Mouse (Mus musculus): ENCODE results near the gene Fryl. TPM values are rescaled to one million over a fixed set of nuclear protein-coding genes. Genes with fewer than 3 reads are reported as not detected.

The Fryl gene
- total RNA-seq (2015; ENCODE audit: low replicate concordance), result 635 and 792 TPM in 2 replicates
- 1,411 and 1,492 TPM in 2 replicates for total RNA-seq (2017; ENCODE audit: low replicate concordance)

- peak; percentile 91 for ATAC-seq (replicated peaks; ENCODE audit: low FRiP score, poor library complexity, severe bottlenecking)
These were observed at the start of gene Fryl for GRCm38 (mm10) chr5:73256352-73257065. TSS of gene Fryl (minus strand) at chr5:73256619.

DNA sequence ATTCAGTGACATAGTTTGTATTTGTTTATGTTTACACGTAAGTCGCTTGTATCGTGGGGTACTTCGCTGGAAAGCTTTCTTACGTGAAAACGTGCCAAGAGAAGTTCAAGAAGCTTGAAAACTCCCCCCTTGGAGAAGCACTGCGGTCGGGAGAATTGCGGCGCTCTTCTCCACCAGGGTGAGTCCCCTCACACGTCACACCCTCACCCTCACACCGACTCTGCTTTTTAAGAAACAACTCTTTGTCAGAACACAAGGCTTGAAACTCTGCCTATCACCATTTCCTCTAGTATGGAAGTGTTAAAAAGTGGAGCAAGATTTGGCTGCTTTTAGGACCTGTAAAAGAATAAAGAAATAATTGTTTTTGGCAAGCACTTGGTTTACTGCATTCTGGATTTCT lies 48.1 kb upstream of the Fryl start:
- ATAC-seq (replicated peaks; ENCODE audit: low FRiP score, poor library complexity, severe bottlenecking), result no peak

DNA sequence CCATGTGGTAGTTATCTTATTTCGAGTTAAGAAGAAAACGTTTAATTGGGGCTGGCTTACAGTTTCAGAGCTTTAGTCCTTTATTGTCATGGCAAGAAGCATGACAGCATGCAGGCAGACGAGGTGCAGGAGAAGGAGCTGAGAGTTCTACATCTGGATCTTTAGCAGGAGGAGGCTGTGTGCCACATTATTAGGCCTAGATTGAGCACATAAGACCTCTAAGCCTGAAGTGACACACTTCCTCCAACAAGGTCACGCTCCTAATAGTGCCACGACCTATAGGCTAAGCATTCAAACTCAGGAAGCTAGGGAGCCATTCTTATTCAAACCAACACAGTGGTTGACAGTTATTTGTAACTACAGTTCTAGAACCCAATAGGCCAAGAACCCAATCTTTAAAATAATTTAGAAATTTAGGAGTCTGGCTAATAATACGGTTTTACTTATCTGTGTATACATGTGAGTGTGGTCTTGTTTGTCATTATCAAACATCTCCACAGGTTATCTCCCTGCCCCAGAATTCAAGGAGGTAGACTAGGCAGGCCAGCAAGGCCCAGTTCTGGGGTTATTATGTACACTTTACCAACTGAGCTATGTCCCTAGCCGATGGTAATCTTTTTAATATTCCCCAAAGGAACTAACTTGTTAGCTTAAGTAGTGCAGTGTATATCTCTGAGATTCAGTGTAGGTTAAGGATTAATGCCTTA lies 45.3 kb upstream of the Fryl start:
- ATAC-seq (replicated peaks; ENCODE audit: low FRiP score, poor library complexity, severe bottlenecking), result 0 out of 2 replicates have a peak, but pooled peaks have one; percentile 27

- ATAC-seq (replicated peaks; ENCODE audit: low FRiP score, poor library complexity, severe bottlenecking), result no peak
These were observed 39.5 kb upstream of the Fryl start for GRCm38 (mm10) chr5:73295916-73296315.

GRCm38 (mm10) chr5:73295016-73295415 lies 38.6 kb upstream of the Fryl start:
- no peak for ATAC-seq (replicated peaks; ENCODE audit: low FRiP score, poor library complexity, severe bottlenecking)

DNA sequence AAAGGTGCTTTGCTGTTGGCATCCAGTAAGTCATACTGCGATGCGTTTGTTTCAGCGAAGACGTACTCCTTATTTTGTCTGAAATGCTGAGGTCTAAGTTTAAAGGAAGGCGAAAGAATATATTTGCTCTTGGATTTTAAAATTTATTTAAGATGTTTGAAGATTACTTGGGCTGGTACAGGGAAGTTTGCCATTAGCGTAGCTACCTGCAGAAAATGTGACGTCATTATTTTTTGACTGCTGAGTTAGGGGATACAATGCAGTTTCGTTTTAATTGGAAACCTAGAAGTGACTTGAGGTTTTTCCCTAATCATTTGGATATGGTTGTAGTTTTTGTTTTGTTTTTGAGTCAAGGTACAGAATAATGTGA lies 37.0 kb upstream of the Fryl start:
- ATAC-seq (replicated peaks; ENCODE audit: low FRiP score, poor library complexity, severe bottlenecking), result no peak

DNA sequence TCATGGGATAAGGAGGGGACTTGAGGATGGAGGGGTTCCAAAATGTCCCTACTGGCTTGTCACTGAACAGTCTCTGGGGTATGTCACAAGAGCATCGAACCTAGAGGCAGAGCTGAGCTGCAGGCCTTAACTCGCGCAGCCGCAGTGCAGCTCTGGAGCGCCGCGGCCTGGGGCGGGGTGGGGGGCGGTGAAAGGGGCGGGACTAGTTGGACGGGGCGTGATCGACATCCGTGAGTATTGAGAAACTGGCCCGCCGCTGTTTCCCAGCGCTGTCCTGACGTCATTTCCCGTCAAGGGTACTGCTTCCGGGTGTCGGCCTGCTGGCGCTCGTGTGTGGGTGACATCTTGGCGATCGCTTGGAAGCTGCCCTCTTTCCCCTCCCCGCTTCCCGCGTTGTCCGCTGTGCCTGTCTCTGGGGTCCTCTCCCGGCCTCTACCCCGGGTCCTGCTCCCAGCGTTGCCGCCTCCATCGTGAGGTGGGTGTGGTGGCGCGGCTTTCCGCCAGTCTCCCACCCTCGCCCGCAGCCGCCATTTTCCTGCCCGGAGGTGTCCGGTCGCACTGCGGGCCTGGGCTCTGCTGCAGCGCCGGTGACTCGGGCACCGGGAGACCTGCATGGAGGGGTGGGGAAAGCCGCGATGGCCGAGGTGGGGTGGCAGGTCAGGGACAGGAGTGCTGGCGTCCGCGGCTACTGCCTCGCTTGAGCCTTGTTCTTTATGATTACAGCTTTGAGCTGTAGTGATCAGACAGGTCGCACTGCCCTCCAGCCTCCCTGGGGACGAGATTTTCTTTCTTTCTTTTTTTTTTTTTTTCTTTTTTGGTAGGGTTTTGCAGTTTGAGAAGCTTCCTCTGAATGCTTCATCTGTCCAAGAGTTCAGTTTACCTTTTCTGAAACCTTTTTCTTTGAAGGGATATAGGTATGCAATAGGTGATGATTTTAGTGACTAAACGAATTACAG lies 36.4 kb upstream of the Fryl start, which contains the start of gene Ociad1:
Gene Ociad1, plus strand, starts transcription at position 283 of the 956 bp plus-strand sequence.
- ATAC-seq (replicated peaks; ENCODE audit: low FRiP score, poor library complexity, severe bottlenecking), result peak; percentile 96

GRCm38 (mm10) chr5:73289900-73290299 lies 33.5 kb upstream of the Fryl start:
- ATAC-seq (replicated peaks; ENCODE audit: low FRiP score, poor library complexity, severe bottlenecking), result no peak

GRCm38 (mm10) chr5:73286603-73287002 lies 30.2 kb upstream of the Fryl start:
- no peak for ATAC-seq (replicated peaks; ENCODE audit: low FRiP score, poor library complexity, severe bottlenecking)

- no peak for ATAC-seq (replicated peaks; ENCODE audit: low FRiP score, poor library complexity, severe bottlenecking)
These were observed 29.1 kb upstream of the Fryl start for GRCm38 (mm10) chr5:73285470-73285978.

DNA sequence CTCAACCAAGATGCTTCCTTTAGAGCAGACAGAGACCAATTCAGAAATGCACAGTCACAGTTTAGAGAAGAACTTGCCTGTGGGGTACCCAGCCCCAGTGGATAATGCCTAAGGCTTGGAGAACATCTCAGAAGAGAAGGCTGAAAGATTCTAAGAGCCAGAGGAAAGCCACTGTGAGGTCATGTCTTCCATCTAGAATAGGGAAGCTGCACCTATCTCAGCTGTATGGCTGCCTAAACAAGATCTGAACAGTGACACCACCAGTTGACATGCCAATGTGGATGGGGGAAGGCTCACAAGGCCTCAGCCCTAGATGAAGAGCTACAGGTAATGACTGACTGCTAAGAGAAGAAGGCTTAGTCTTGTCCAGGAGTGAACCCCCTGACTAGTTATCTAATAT lies 27.6 kb upstream of the Fryl start:
- ATAC-seq (replicated peaks; ENCODE audit: low FRiP score, poor library complexity, severe bottlenecking), result no peak

GRCm38 (mm10) chr5:73280567-73280850 lies 24.1 kb upstream of the Fryl start:
- no peak for ATAC-seq (replicated peaks; ENCODE audit: low FRiP score, poor library complexity, severe bottlenecking)

DNA sequence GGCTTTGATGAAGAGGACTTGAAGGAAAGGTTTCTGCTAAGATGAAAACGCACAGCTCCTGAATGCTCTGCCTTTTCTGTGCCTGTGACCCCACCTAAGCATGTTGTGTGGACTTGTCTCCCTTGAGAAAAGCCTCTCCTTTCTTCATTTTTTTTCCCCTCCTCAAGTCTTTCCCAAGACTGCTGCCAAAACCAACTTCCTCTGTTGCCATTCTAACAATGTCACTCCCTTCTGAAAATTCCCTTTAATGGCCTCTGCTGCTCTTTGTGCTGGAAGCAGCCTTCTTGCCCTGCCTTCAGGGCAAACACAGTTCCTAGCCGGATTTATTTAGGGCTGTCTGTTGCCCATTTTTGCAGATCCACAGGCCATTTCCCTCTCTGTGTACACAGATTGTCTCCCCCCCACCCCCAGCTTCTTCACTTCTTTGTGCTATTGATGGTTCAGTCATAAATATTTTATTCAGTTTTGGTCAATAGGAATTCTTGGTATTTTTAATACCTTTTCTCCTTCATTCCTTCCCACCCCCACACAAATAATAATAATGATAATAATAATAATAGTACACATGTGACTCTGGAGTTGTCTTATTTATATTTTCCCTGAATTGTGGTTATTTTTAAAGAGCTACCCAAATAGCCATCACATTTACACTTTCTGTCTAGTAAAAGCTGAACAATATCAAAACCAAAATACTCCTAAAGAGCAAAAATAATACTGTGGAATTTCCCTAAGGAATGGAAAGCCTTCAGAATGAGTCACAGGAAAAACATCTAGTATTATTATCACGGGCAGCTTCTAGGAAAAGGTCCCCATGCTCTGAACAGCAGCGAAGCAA lies 23.5 kb upstream of the Fryl start:
- no peak for ATAC-seq (replicated peaks; ENCODE audit: low FRiP score, poor library complexity, severe bottlenecking)

- ATAC-seq (replicated peaks; ENCODE audit: low FRiP score, poor library complexity, severe bottlenecking), result no peak
These were observed 22.8 kb upstream of the Fryl start for GRCm38 (mm10) chr5:73279190-73279589.

GRCm38 (mm10) chr5:73274941-73275340 lies 18.5 kb upstream of the Fryl start:
- no peak for ATAC-seq (replicated peaks; ENCODE audit: low FRiP score, poor library complexity, severe bottlenecking)

DNA sequence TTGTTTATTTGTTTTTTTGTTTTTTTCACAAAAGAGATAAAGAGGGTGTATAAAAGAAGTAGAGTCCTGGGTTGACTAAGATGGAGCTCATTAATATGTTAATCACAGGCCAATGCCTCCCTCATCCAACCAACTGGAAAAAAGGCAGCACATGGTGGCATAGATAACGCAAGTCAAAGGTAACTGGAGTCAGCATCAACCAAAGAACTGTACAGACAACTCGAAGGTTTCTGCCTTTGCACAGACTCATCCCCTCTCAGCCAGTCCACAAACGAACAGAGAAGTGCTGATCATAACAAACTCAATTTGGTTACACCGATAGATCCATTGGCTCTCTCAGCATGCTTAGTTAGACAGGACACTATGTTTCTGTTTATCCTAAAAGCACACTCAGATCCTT lies 16.8 kb upstream of the Fryl start:
- ATAC-seq (replicated peaks; ENCODE audit: low FRiP score, poor library complexity, severe bottlenecking), result no peak

GRCm38 (mm10) chr5:73270612-73271011 lies 14.2 kb upstream of the Fryl start:
- ATAC-seq (replicated peaks; ENCODE audit: low FRiP score, poor library complexity, severe bottlenecking), result no peak

DNA sequence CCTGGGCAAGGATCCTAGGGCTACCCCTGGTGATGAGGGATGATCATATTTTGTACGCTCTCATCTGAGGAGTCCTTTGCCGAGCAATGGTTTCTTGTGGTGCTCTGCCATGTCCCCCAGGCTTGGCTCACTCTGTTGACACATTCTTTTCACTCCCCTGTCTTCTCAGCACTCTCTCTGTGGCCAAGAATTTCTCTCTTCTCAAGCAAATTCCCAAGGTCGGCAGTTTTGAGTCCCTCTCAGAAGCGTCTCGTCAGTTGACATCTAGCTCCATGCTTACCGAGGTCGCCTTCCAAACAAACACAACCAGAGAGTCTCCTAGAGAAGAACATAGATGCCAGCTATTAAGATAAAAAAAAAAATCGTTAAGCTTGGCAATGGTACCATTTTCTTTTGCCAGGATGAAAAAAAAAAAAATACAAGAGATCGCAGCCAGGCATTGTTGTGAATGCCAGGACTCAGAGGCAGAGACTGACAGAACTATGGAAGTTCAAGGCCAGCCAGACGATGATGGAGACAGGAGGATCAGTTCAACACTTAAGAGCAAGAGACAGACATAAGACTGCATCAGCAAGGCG lies 12.3 kb upstream of the Fryl start:
- no peak for ATAC-seq (replicated peaks; ENCODE audit: low FRiP score, poor library complexity, severe bottlenecking)

DNA sequence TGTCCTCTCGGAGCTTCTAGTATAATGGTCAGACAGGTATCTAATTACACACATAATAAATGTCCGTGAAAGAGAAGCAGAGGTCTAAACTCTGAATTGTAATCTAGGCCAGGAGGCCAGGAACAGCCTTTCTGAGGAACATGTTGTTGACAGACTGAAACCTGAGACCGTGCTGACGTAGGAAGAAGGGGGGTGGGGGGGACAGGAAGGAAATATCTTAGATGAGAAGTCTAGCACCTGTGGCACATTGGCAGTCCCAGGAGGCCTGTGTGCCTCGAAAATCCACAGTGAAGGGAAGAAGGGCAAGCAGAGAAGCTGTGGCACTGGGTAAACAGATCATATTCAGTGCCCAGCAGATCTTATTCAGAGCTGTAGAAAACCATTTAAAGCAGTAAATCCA lies 9.0 kb upstream of the Fryl start:
- no peak for ATAC-seq (replicated peaks; ENCODE audit: low FRiP score, poor library complexity, severe bottlenecking)

Data from erythroblast, adult 5-6 weeks (primary cell).